Mouse (Mus musculus) brain, adult 10 weeks (tissue): ENCODE data around the gene Gm21704. TPM values are rescaled to one million over a fixed set of nuclear protein-coding genes. Genes with fewer than 3 reads are reported as not detected.

Source experiments
- polyA plus RNA-seq: library from polyadenylated mRNA; stranded (reverse); fragments of 350-450 nt; fragmentation: Illumina TruSeq; extraction: RNeasy Lipid Tissue Mini Kit (QIAGEN cat#74804); gene quantifications from one replicate; pipeline ENCODE4 v1.2.3, GENCODE M21; 2015; ENCODE audit warnings: low read depth, low replicate concordance

Gene Gm21704
- not detected for polyA plus RNA-seq

GRCm38 (mm10) chrY:3410067-3410466, at the start of gene Gm21704, which contains the start of gene Gm21708:
Gm21704 (minus strand) TSS chrY:3410167.
Gm21708 (minus strand) TSS chrY:3410167.

GRCm38 (mm10) chrY:3345229-3345628, 64.7 kb downstream of the Gm21704 start, which contains the start of gene Gm21693:
Gm21693 (minus strand) TSS chrY:3345329.

Other genes starting within 250 kb of the Gm21704 start
- gene Gm21677, start 103.7 kb downstream of the Gm21704 start, polyA plus RNA-seq: not detected
- not detected for gene Gm21693, start 64.8 kb downstream of the Gm21704 start, polyA plus RNA-seq
- not detected for gene Gm21708, start within 50 bp of the Gm21704 start, polyA plus RNA-seq